Mouse (Mus musculus) neural tube, embryonic 11.5 days (tissue): ENCODE results near the gene Sypl. TPM values are rescaled to one million over a fixed set of nuclear protein-coding genes. Genes with fewer than 3 reads are reported as not detected.

ENCODE experiments used
- ATAC-seq: fragments of 200-750 bp; cut with Nextera tagmentation; 2 replicates; pipeline ENCODE4 v1.8.0; 2017; ENCODE audit warnings: moderate number of reproducible peaks, mild to moderate bottlenecking, moderate TSS enrichment, moderate library complexity; ENCODE audit not compliant: insufficient read depth, low FRiP score, low TSS enrichment
- DNase-seq: peaks from one replicate; pipeline ENCODE4 v3.0.0-alpha.2; 2015; ENCODE audit warnings: low spot score
- H3K27ac ChIP-seq: fragments of 300-500 bp; sonication (generic); 2 replicates; pipeline ENCODE4 v1.5.1; 2014; ENCODE audit warnings: low read depth, mild to moderate bottlenecking, low read length
- H3K27me3 ChIP-seq: fragments of 300-500 bp; sonication (generic); 2 replicates; pipeline ENCODE4 v1.6.1; 2014; ENCODE audit warnings: mild to moderate bottlenecking, low read length, mixed read lengths; ENCODE audit not compliant: control insufficient read depth, insufficient read depth
- H3K36me3 ChIP-seq: fragments of 300-500 bp; sonication (generic); 2 replicates; pipeline ENCODE4 v1.6.1; 2014; ENCODE audit warnings: mild to moderate bottlenecking, low read length, moderate library complexity, mixed read lengths; ENCODE audit not compliant: control insufficient read depth, insufficient read depth
- H3K4me1 ChIP-seq: fragments of 300-500 bp; sonication (generic); 2 replicates; pipeline ENCODE4 v1.6.1; 2014; ENCODE audit warnings: low read length, mixed read lengths; ENCODE audit not compliant: control insufficient read depth, insufficient read depth
- H3K4me2 ChIP-seq: fragments of 300-500 bp; sonication (generic); 2 replicates; pipeline ENCODE4 v1.6.1; 2014; ENCODE audit warnings: low read depth, mild to moderate bottlenecking, moderate library complexity
- H3K4me3 ChIP-seq: fragments of 300-500 bp; sonication (generic); 2 replicates; pipeline ENCODE4 v1.5.1; 2014; ENCODE audit warnings: low read depth, low read length
- H3K9ac ChIP-seq: fragments of 300-500 bp; sonication (generic); 2 replicates; pipeline ENCODE4 v1.6.1; 2014; ENCODE audit warnings: mild to moderate bottlenecking, low read length
- H3K9me3 ChIP-seq: fragments of 300-500 bp; sonication (generic); 2 replicates; pipeline ENCODE4 v1.6.1; 2016; ENCODE audit warnings: low read length; ENCODE audit not compliant: control insufficient read depth
- WGBS: fragments of 180-500 bp; shearing (Covaris S2); extraction: QIAGEN DNeasy Blood & Tissue Kit; methylation state at CpG from one replicate; pipeline ENCODE4 v1.1.7; 2014; 5-methylcytosine and 5-hydroxymethylcytosine counted together
- polyA plus RNA-seq: library from polyadenylated mRNA; unstranded; fragments of >200 nt; fragmentation: Nextera tagmentation; extraction: Ambion mirVana; gene quantifications from 2 replicates; pipeline ENCODE4 v1.2.1, GENCODE M21; 2014

Sypl gene
- polyA plus RNA-seq, 1 experiment from 2014 or later: 54.0 TPM

GRCm38 (mm10) chr12:32930566-32930965 lies 23.1 kb upstream of the Sypl start:
- ATAC-seq (no peak), DNase-seq (no peak)
- Histone ChIP-seq H3K4me1 (peaks cover 7% of the 10 kb centered on the region), H3K27ac (no peak overlapping the region), H3K4me3 (no peak overlapping the region), H3K4me2 (no peak overlapping the region), H3K9ac (no peak overlapping the region), H3K27me3 (no peaks in the 10 kb centered on the region), H3K36me3 (no peaks in the 10 kb centered on the region), H3K9me3 (no peaks in the 10 kb centered on the region)
- WGBS: 85% methylated on average over 7 of the region's 7 CpGs

DNA sequence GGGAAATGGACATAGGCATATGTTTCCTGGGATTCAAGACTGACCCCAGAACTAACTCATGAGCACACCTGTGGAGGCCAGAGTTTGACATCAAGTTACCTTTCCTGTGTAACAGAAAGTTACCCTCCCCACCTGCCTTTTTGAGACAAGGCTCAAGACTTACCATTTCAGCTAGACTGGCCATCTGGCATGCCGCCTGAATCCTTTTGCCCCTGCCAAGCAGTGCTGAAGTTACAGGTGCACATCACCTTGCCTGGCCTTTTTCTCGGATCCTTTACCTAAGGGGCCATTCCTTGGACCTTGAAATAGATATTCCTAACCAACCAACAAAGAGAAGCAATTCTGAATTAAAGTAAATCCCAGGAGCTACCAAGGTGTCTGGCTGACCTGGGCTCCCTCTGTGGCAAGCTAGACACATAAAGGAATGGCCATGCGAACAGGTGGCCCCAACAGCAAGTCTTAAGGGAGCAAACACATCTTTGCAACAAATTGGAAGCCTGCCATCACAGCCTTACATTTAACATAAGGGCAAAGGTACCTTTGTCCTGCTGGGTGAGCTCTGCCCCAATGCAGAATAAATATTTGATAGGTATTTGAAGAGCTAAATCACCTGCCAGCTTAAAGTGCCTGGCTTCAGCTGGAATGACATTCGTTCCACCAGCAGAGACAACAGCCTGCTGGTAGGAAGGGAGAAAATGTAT lies 17.3 kb upstream of the Sypl start:
- no peaks in the 10 kb centered on the region for H3K36me3 ChIP-seq
- H3K27ac ChIP-seq: no peak overlapping the region
- ATAC-seq: no peak
- no peaks in the 10 kb centered on the region for H3K4me1 ChIP-seq
- no peak overlapping the region for H3K9ac ChIP-seq
- H3K4me2 ChIP-seq: no peak overlapping the region
- 86% methylated on average over 4 of the region's 4 CpGs for WGBS
- no peaks in the 10 kb centered on the region for H3K9me3 ChIP-seq
- DNase-seq: no peak
- no peak overlapping the region for H3K4me3 ChIP-seq
- H3K27me3 ChIP-seq: no peaks in the 10 kb centered on the region

- H3K27ac ChIP-seq: no peak overlapping the region
- no peak for ATAC-seq
- H3K27me3 ChIP-seq: no peaks in the 10 kb centered on the region
- no peaks in the 10 kb centered on the region for H3K4me1 ChIP-seq
- H3K4me2 ChIP-seq: no peak overlapping the region
- H3K9ac ChIP-seq: no peak overlapping the region
- no peaks in the 10 kb centered on the region for H3K36me3 ChIP-seq
- H3K4me3 ChIP-seq: no peak overlapping the region
- WGBS: 94% methylated on average over 4 of the region's 4 CpGs
- DNase-seq: no peak
- H3K9me3 ChIP-seq: no peaks in the 10 kb centered on the region
Observed at GRCm38 (mm10) chr12:32941141-32941540, 12.6 kb upstream of the Sypl start.

DNA sequence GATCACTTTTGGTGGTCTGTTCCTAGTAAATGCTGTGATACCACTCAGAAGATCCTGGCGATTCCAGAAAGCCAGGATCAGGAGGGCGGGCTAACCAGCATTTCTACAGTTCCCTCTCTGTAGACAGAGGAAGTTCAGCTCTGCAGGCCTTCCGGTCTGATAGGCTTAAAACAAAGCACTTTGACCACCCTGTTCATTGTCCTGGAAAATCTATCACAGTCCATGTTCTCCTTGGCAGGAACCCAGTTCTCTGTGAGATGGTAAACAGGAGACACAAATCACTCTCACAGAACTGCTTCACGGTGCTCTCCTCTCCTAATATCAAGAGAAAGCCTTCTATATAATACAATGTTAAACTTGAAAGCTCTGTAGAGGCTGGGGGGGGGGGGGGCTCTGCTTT lies 10.3 kb upstream of the Sypl start:
- no peaks in the 10 kb centered on the region for H3K27me3 ChIP-seq
- DNase-seq (no peak), ATAC-seq (no peak)
- H3K27ac ChIP-seq: no peak overlapping the region
- H3K4me1 ChIP-seq: no peaks in the 10 kb centered on the region
- no peak overlapping the region for H3K4me3 ChIP-seq
- no peak overlapping the region for H3K9ac ChIP-seq
- H3K4me2 ChIP-seq: no peak overlapping the region
- no peaks in the 10 kb centered on the region for H3K36me3 ChIP-seq
- 67% methylated on average over 4 of the region's 4 CpGs for WGBS
- H3K9me3 ChIP-seq: no peaks in the 10 kb centered on the region

DNA sequence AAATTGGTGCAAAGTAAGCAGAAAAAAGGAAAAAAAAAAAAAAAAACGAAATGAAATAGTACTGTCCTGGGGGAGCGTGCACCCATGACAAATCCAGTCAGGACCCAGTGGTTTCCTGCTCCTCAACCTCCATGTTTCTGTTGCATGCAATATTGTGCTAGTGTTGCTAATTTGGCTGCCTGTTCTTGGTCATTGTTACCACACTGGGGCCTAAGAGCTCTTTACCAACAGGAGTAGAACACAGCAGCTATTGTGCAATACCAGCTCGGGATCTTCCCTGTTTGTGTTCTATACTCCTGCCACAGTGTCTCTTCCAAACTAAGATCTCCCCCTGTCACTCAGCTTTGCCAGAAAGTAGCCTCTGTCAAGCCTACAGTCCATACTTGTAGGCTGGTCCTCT lies 9.7 kb upstream of the Sypl start:
- no peak overlapping the region for H3K9ac ChIP-seq
- no peak overlapping the region for H3K4me3 ChIP-seq
- no peak overlapping the region for H3K27ac ChIP-seq
- 75% methylated on average over 3 of the region's 3 CpGs for WGBS
- no peaks in the 10 kb centered on the region for H3K27me3 ChIP-seq
- H3K4me1 ChIP-seq: no peaks in the 10 kb centered on the region
- no peaks in the 10 kb centered on the region for H3K9me3 ChIP-seq
- DNase-seq: no peak
- no peak overlapping the region for H3K4me2 ChIP-seq
- no peak for ATAC-seq
- H3K36me3 ChIP-seq: no peaks in the 10 kb centered on the region

- Histone ChIP-seq H3K9me3 (no peaks in the 10 kb centered on the region), H3K4me3 (no peak overlapping the region), H3K4me2 (no peak overlapping the region), H3K4me1 (no peaks in the 10 kb centered on the region), H3K9ac (no peak overlapping the region), H3K27me3 (no peaks in the 10 kb centered on the region), H3K27ac (no peak overlapping the region), H3K36me3 (no peaks in the 10 kb centered on the region)
- DNase-seq (no peak), ATAC-seq (no peak)
- WGBS: 57% methylated on average over 8 of the region's 8 CpGs
Observed at GRCm38 (mm10) chr12:32944884-32945454, 8.7 kb upstream of the Sypl start.

DNA sequence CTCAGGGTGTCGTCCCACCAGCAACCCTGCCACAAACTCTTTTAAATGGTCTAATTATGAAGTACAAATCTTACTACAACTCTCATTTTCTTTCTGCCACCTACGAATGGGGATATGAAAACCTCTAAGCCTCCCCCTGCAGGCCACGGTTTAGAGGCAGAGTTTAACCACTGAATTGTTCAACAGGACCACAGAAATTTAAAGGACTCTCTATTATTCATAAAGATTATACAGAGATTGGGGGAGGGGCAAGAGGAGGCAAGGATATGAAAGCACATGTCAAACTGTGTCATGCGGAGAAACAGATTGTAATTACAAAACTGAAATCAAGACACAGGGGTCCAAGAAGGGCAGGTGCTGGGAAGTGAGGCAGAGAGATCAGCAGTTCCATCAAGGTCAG lies 7.3 kb upstream of the Sypl start:
- no peak overlapping the region for H3K4me2 ChIP-seq
- H3K36me3 ChIP-seq: no peaks in the 10 kb centered on the region
- no peaks in the 10 kb centered on the region for H3K27me3 ChIP-seq
- H3K4me1 ChIP-seq: no peaks in the 10 kb centered on the region
- H3K9ac ChIP-seq: no peak overlapping the region
- H3K9me3 ChIP-seq: no peaks in the 10 kb centered on the region
- ATAC-seq (no peak), DNase-seq (no peak)
- H3K27ac ChIP-seq: no peak overlapping the region
- no peak overlapping the region for H3K4me3 ChIP-seq
- WGBS: 84% methylated on average over 4 of the region's 4 CpGs

- DNase-seq (peak; percentile 14), ATAC-seq (no peak)
- H3K36me3 ChIP-seq: no peaks in the 10 kb centered on the region
- no peaks in the 10 kb centered on the region for H3K27me3 ChIP-seq
- 43% methylated on average over 3 of the region's 3 CpGs for WGBS
- H3K9ac ChIP-seq: no peak overlapping the region
- no peak overlapping the region for H3K27ac ChIP-seq
- no peak overlapping the region for H3K4me2 ChIP-seq
- no peak overlapping the region for H3K4me3 ChIP-seq
- H3K9me3 ChIP-seq: no peaks in the 10 kb centered on the region
- peaks cover 6% of the 10 kb centered on the region; the same call in 1 of the 2 replicates for H3K4me1 ChIP-seq
Observed at GRCm38 (mm10) chr12:32952416-32952815, 1.3 kb upstream of the Sypl start.

DNA sequence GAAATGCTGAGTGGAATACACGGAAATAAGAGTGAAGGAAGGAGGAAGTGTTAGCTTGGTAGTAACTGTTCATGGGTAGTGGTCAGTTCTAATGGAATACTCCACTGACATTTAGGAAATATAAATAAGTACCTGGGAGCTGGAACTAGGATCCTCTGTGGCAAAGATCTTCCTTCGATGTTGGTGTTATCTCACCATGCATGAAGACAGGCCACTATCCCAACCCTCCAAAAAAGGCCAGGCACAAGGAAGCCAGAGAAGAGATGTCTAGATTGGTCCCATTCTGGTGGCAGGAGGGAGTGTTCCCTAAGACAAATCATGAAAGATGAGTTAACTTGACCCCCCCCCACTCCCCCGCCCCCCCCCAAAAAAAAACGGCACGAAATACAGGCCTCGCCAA lies 625 bp upstream of the Sypl start:
- Histone ChIP-seq H3K4me2 (peak overlapping the region; percentile 75), H3K27me3 (no peaks in the 10 kb centered on the region), H3K9ac (peak overlapping the region; percentile 83), H3K4me1 (peaks cover 6% of the 10 kb centered on the region; the same call in 1 of the 2 replicates), H3K4me3 (peak overlapping the region; percentile 77), H3K36me3 (no peaks in the 10 kb centered on the region), H3K9me3 (no peaks in the 10 kb centered on the region), H3K27ac (peak overlapping the region; percentile 92)
- DNase-seq (no peak), ATAC-seq (peak; percentile 7; the same call in 1 of the 2 replicates)
- 19% methylated on average over 6 of the region's 6 CpGs for WGBS
